Mouse (Mus musculus): ENCODE results near the gene Srsf2.
A peak's percentile ranks its signal among the peaks of the same experiment; 100 is the strongest.
"Not testable (repeated sequence)": the region's sequence is repeated elsewhere in the genome, so short reads cannot be mapped to it uniquely, and the experiment has no call there.

Srsf2 gene

GRCm38 (mm10) chr11:116852291-116852890 is 503 bp downstream of the Srsf2 start, which contains the start of gene Mfsd11:
Gene Mfsd11, plus strand, starts transcription at chr11:116852440.
- DNase-seq, result peak; percentile 90

- no peak for DNase-seq
Observed at GRCm38 (mm10) chr11:116851576-116852290, 1.2 kb downstream of the Srsf2 start.

- DNase-seq, result no peak
Observed at GRCm38 (mm10) chr11:116850833-116851477, 1.9 kb downstream of the Srsf2 start.

GRCm38 (mm10) chr11:116850085-116850484 is 2.8 kb downstream of the Srsf2 start:
- DNase-seq, result no peak

- DNase-seq, result no peak
Observed at GRCm38 (mm10) chr11:116849587-116849986, 3.3 kb downstream of the Srsf2 start.

GRCm38 (mm10) chr11:116848877-116849178 is 4.1 kb downstream of the Srsf2 start:
- not testable (repeated sequence) for DNase-seq

- no peak for DNase-seq
Observed at GRCm38 (mm10) chr11:116848086-116848876, 4.6 kb downstream of the Srsf2 start.

- DNase-seq, result no peak
Observed at GRCm38 (mm10) chr11:116847187-116848085, 5.5 kb downstream of the Srsf2 start.

- no peak for DNase-seq
Observed at GRCm38 (mm10) chr11:116846593-116847181, 6.2 kb downstream of the Srsf2 start.

- peak; percentile 98 for DNase-seq
Observed at GRCm38 (mm10) chr11:116843261-116844233, 9.3 kb downstream of the Srsf2 start, which contains the start of the genes Mettl23 and Jmjd6. Gene Mettl23, plus strand, starts transcription at chr11:116843278. Gene Jmjd6, minus strand, starts transcription at chr11:116843449.

- peak; percentile 69 for DNase-seq
Observed at GRCm38 (mm10) chr11:116842531-116843260, 10.2 kb downstream of the Srsf2 start.

GRCm38 (mm10) chr11:116840748-116841147 is 12.1 kb downstream of the Srsf2 start:
- DNase-seq, result no peak

GRCm38 (mm10) chr11:116839601-116840000 is 13.3 kb downstream of the Srsf2 start:
- no peak for DNase-seq

GRCm38 (mm10) chr11:116838936-116839335 is 14.0 kb downstream of the Srsf2 start:
- DNase-seq, result no peak

GRCm38 (mm10) chr11:116837441-116837840 is 15.5 kb downstream of the Srsf2 start:
- DNase-seq, result no peak

- no peak for DNase-seq
Observed at GRCm38 (mm10) chr11:116836283-116836682, 16.6 kb downstream of the Srsf2 start.

- no peak for DNase-seq
Observed at GRCm38 (mm10) chr11:116834954-116835353, 17.9 kb downstream of the Srsf2 start.

- no peak for DNase-seq
Observed at GRCm38 (mm10) chr11:116832172-116832685, 20.7 kb downstream of the Srsf2 start.

- peak; percentile 86 for DNase-seq
Observed at GRCm38 (mm10) chr11:116827534-116828165, 25.2 kb downstream of the Srsf2 start, which contains the start of gene Mxra7. Gene Mxra7, minus strand, starts transcription at chr11:116828046.
